Mouse (Mus musculus) lung, postnatal 0 days (tissue): ENCODE data around the gene Gm2022.
"Not testable (repeated sequence)": the region's sequence is repeated elsewhere in the genome, so short reads cannot be mapped to it uniquely, and the experiment has no call there.

Experiments
- CTCF ChIP-seq: IDR thresholded peaks from 2 replicates; pipeline ENCODE4 v1.5.1; 2016; ENCODE audit warnings: antibody characterized with exemption, mild to moderate bottlenecking
- EP300 ChIP-seq: IDR thresholded peaks from 2 replicates; pipeline ENCODE4 v1.6.1; 2016; ENCODE audit warnings: antibody characterized with exemption, mild to moderate bottlenecking, control low read depth

DNA sequence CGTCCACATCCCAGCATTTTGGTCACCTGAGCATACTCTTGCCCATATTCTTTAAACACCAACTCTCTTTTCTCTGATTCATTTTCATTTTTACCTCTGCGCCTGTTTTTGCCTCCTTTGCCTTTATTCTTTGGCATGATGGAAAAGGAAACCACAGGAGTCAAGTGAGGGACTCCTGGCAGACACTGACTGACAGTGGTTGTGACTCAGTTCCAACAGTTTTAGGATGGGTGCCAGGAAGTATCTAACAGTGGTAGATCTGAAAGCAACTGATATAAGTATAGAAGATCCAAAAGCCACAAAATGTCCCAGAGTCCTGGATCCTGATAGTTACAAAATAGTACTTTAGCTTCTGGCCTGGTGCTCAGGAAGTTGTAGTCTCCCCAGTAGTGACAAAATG, 24.6 kb downstream of the Gm2022 start, which contains the start of gene Gm2035:
- not testable (repeated sequence) for TF ChIP-seq CTCF, EP300
